Mouse (Mus musculus) neural tube, embryonic 14.5 days (tissue): ENCODE measurements at regions not wholly inside any gene's neighbourhood (a gene's known extent, or its start where the extent isn't known, plus 50 kb on each side); places are given as distances from the start of the nearest gene placed in this dataset. TPM values are rescaled to one million over a fixed set of nuclear protein-coding genes. Genes with fewer than 3 reads are reported as not detected.

Experiments used
- microRNA-seq: library from miRNA; unstranded; fragments of <30 nt; microRNA quantifications from one replicate; pipeline ENCODE4, GENCODE M21; 2016

Small RNA genes in the stretch of these regions (microRNA-seq; reads per million reads assigned to microRNA genes)
- not detected for gene Gm27441
